Mouse (Mus musculus) T-cell, adult 66 days (primary cell): ENCODE results near the gene Csnk1g1. TPM values are rescaled to one million over a fixed set of nuclear protein-coding genes. Genes with fewer than 3 reads are reported as not detected.

Experiments used
- total RNA-seq, 2 experiments: library from RNA; stranded (reverse); gene quantifications; 3 replicates in 1 of 2; 4 replicates in 1 of 2; pipeline ENCODE4 v1.2.4; 2023

Csnk1g1 gene
- total RNA-seq, result 10 to 100 TPM; 74.3 to 81.7 TPM

GRCm38 (mm10) chr9:65908394-65909300 is at the start of gene Csnk1g1, which contains the start of gene Trip4:
TSS of gene Csnk1g1 (plus strand) at chr9:65908924.
TSS of gene Trip4 (minus strand) at chr9:65908794.

GRCm38 (mm10) chr9:65890143-65890628 is 18.5 kb upstream of the Csnk1g1 start, which contains the start of gene Pclaf:
TSS of gene Pclaf (plus strand) at chr9:65890237.

GRCm38 (mm10) chr9:66059583-66060307 is 151.0 kb downstream of the Csnk1g1 start, which contains the start of gene Ppib:
TSS of gene Ppib (plus strand) at chr9:66060222.

GRCm38 (mm10) chr9:66069583-66069982 is 160.9 kb downstream of the Csnk1g1 start, which contains the start of gene Snx22:
TSS of gene Snx22 (minus strand) at chr9:66069719.

Other genes with a start within 250 kb of the Csnk1g1 start
- gene Oaz2, start 240.9 kb upstream of the Csnk1g1 start, total RNA-seq, result 10 to 100 TPM; 33.9 to 42.6 TPM
- gene Zfp609, start 81.4 kb upstream of the Csnk1g1 start, total RNA-seq, result 10 to 100 TPM; 21.1 to 27.6 TPM
- gene Pclaf, start 18.7 kb upstream of the Csnk1g1 start, total RNA-seq, result 10 to 100 TPM in 1 of 2 experiments, 1 to 10 TPM in 1; 2.8 to 10.1 TPM
- 10 to 100 TPM; 26.9 to 34.0 TPM for gene Trip4, start 130 bp upstream of the Csnk1g1 start, total RNA-seq
- gene Ppib, start 151.3 kb downstream of the Csnk1g1 start, total RNA-seq, result 100 to 1,000 TPM; 261 to 282 TPM
- 1 to 10 TPM in 1 of 2 experiments, under 1 TPM in 1; 0.35 to 1.1 TPM for gene Snx22, start 160.8 kb downstream of the Csnk1g1 start, total RNA-seq
- 10 to 100 TPM; 83.1 to 95.8 TPM for gene Snx1, start 217.7 kb downstream of the Csnk1g1 start, total RNA-seq
- gene Ciao2a, start 217.7 kb downstream of the Csnk1g1 start, total RNA-seq, result 10 to 100 TPM; 45.9 to 47.7 TPM
- gene Dapk2, start 249.3 kb downstream of the Csnk1g1 start, total RNA-seq, result under 1 TPM; 0.67 to 0.95 TPM